Mouse (Mus musculus) heart, adult 2 months (tissue): ENCODE results near the gene Akt3.

Experiments
- CTCF ChIP-seq: fragments of 200-600 bp; IDR thresholded peaks from 2 replicates; pipeline ENCODE4 v1.8.1; 2022; ENCODE audit warnings: antibody characterized with exemption, mild to moderate bottlenecking, moderate library complexity
- EP300 ChIP-seq: fragments of 200-500 bp; IDR thresholded peaks from 2 replicates; pipeline ENCODE4 v1.6.1; 2011; ENCODE audit warnings: low read depth, low read length, control low read depth; ENCODE audit not compliant: insufficient read depth
- POLR2A ChIP-seq: fragments of 200-500 bp; IDR thresholded peaks from 2 replicates; pipeline ENCODE4 v1.6.1; 2011; ENCODE audit warnings: mild to moderate bottlenecking, low read depth, low read length, control low read depth; ENCODE audit not compliant: insufficient read depth

- TF ChIP-seq EP300 (no peak), CTCF (no peak), POLR2A (no peak)
Observed at GRCm38 (mm10) chr1:177051366-177051963, 206.5 kb downstream of the Akt3 start.
